ENCODE assay signal across 14 mouse cellular contexts in genomic region chr1:54186347-54186746, GRCm38 (mm10).
"Had no signal": no experiment of that assay in that cellular context is flagged by ENCODE, and none has a peak within 500 bp of the region (broad histone marks: within the 10 kb centered on the region; RNA-seq: fewer than 3 reads in every experiment).

No protein-coding gene starts in this region.

- H3K36me3 ChIP-seq: limb, embryonic 12.5 days; limb, embryonic 15.5 days; liver, embryonic 15.5 days had no signal

- H3K4me1 ChIP-seq: limb, embryonic 12.5 days; limb, embryonic 15.5 days; liver, embryonic 15.5 days had no signal

- H3K27ac ChIP-seq: limb, embryonic 12.5 days; limb, embryonic 15.5 days; liver, embryonic 15.5 days had no signal

- H3K9ac ChIP-seq: limb, embryonic 12.5 days; limb, embryonic 15.5 days; liver, embryonic 15.5 days had no signal

- H3K9me3 ChIP-seq: limb, embryonic 12.5 days; limb, embryonic 15.5 days; liver, embryonic 15.5 days had no signal

- DNase-seq: kidney, adult 9 months; kidney, postnatal 14 days; kidney, postnatal 4 days; left cerebral cortex, postnatal 4 days; lung, adult 2 months; lung, postnatal 14 days; lung, postnatal 4 days; midbrain, embryonic 14.5 days; thymus, adult 18-20 months; thymus, postnatal 36 days had no signal

- H3K4me2 ChIP-seq: limb, embryonic 12.5 days; limb, embryonic 15.5 days; liver, embryonic 15.5 days; midbrain, embryonic 11.5 days had no signal

- H3K27me3 ChIP-seq: limb, embryonic 12.5 days; limb, embryonic 15.5 days; liver, embryonic 15.5 days had no signal

- H3K4me3 ChIP-seq: limb, embryonic 12.5 days; limb, embryonic 15.5 days; liver, embryonic 15.5 days had no signal
